Mouse (Mus musculus) ovary, adult 2 months (tissue): ENCODE data around the gene Btbd19. TPM values are rescaled to one million over a fixed set of nuclear protein-coding genes. Genes with fewer than 3 reads are reported as not detected.

Experiments
- polyA plus RNA-seq: library from polyadenylated mRNA; depleted of rRNA; stranded (reverse); fragments of >200 nt; gene quantifications from 2 replicates; pipeline ENCODE4 v1.2.3, GENCODE M21; 2012; rRNA removed

Gene Btbd19
- polyA plus RNA-seq: 19.4 and 24.1 TPM in 2 replicates

DNA sequence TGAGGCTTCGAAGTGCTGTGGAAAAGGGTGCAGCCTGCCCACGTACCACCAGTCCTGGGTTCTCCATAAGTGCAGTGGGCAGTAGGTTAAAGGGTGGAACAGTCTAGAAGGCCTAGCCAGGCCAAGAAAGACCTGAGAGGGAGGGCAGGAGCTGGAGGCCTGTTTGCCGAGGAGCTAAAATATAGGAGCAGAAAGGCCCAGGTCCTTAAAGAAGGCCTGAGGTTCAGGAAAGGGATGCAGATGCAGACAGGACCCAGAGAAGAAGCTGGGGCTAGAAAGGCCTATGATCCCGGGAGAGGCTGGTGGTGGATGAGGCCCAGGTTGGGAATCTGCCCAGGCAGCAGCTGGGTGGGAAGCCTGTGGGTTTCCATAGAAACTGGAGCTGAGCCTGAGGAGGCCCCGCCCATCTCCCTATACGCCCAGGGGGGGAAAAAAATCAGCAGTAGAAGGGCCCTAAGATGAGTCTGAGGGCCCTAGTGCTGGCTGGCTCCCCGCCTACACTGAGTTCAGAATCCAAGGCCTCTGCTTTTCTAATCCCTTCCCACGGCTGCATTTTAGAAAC, at the start of gene Btbd19:
Gene Btbd19, minus strand, starts transcription at position 378 of the 562 bp plus-strand sequence.

DNA sequence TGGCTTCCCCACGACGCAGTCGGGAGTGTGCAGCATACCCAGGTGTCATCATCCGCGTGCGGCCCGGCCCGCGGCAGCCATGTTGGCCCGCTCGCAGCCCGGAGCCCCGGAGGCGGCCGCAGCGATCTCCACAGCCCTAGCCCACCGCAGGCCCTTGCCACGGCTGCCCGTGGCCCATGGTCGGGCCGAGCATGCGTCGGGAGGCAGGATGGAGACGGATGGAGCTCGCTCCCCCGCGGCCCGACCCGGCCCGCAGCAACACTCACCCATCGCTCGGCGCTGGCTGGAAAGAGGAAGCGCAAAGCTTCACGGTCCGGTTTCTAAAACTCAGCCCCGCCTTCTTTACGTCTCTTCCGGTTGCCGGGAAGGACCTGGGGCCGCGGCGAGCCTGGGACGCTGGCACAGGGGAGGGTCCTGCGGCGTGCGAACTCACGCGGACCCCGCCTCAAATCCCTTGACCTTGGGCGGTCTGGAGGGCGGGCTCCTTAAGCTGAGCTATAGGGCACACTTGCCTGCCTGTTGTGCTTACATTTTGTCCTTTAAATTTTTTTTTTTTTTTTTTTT, 30.3 kb upstream of the Btbd19 start, which contains the start of gene Rps8:
Gene Rps8, minus strand, starts transcription at position 452 of the 564 bp plus-strand sequence.

DNA sequence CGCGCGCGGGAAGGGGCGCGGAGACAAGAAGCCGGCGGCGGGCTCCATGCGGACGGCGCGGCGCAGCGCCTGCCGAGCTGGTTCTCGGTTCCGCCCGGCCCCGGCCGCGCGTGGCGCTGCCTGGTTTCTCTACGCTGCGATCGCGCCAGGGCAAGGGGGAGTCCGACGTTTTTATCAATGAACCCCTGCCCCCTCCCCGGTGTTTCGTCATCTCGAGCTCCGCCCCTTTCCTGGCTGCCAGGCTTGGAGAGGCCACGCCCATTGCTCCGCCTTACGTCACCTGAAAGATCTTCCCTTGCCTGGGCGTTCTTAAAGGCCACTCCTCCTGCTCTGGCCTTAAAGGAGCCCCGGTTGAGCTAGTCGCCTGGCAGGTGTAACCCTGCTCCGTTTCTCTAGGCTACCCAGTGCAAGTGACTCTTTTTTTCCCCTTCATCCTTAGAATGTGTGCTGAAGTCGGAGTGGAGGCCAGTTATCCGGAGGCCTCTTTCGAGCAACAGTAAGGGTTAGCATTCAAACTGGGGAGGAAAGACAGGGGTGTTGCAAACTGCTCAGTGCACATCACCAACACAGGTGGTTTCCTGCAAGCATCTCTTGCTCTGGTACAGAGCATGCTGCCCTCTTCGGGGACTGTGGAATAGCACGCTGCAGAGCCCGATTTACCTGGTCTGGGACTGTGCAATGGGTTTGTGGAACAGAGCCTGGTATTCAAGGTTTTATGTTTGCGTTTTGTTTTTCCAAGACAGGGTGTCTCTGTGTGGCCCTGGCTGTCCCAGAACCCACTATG, 8.5 kb upstream of the Btbd19 start, which contains the start of gene Plk3:
Gene Plk3, minus strand, starts transcription at position 147 of the 784 bp plus-strand sequence.

DNA sequence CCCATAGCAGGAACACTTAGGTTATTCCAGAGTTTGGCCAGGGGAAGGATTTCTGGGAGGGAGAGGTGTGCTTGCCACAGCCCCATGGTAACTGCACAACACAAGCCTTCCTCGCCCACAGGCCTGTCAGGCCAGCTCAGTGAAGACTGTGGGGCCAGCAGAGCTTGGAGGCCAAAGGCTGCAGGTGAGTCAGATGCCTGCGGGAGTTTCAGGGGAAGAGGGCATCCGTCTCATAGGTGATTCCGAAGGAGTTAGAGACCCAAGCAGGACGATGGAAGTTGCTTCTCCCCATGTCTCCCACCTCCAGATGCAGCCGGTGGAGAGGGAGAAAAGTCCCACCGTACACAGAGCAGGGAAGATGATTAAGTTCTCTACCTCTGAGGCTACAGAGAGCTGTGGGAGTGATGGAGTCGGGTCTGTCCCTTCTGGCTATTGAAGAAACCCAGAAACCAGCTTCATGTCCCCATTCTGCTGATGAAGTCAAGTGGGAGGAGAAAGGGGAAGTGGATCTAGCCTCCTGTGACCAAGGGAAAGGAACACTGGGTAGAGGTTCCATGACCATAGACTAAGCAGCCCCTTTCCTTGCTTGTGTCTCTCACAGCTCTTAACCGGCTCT, 1.3 kb upstream of the Btbd19 start, which contains the start of gene Tctex1d4:
Gene Tctex1d4, plus strand, starts transcription at position 120 of the 616 bp plus-strand sequence.

DNA sequence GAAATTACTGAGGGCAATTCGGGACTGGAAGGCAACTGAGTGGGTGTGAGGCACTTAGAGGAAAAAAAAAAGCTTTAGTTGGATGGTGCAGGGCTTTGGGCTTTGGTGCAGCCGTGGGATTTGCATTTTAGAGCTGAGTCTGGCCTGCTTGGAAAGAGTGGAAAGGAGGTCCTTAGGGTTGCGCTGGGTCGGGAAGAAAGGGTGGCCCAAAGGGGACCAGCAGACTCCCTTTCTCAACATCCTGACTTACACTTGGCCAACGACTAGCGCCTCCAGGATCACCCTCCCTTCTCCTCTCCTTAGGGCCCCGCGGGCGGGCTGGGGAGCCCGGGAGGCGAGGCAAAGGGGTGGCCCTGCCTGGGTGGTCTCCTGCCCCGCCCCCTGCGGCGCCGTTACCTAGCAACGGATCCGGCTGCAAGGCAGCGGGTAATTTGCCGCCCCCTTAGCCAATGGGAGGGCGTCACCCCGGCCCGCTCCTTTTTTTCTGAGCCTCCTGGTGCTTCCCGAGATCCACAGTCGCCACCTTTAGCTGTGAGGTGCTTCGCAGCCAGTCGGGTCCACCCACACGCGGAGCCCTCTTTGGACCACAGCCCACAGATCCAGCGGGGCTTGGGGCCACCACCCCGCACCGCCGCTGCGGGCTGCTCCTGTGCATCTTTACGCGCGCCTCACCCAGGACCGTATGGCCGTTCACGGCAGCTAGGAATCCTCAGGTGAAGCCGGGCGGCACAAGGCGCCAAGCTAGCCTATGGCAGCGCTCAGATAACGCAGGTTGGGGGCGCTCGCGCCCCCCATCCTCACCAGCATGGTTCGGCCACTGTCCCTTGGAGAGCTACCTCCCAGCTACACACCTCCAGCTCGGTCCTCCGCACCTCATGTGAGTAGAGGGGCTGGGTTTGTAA, 29.7 kb downstream of the Btbd19 start, which contains the start of gene Ptch2:
Gene Ptch2, plus strand, starts transcription at position 525 of the 902 bp plus-strand sequence.

Other genes with a start within 250 kb of the Btbd19 start
- 2.9 and 4.0 TPM in 2 replicates for gene Zswim5, start 248.3 kb downstream of the Btbd19 start, polyA plus RNA-seq
- 62.9 and 91.3 TPM in 2 replicates for gene Urod, start 131.3 kb downstream of the Btbd19 start, polyA plus RNA-seq
- 59.8 and 70.1 TPM in 2 replicates for gene Hectd3, start 130.4 kb downstream of the Btbd19 start, polyA plus RNA-seq
- 5.8 and 7.4 TPM in 2 replicates for gene Eif2b3, start 106.3 kb downstream of the Btbd19 start, polyA plus RNA-seq
- gene Ptch2, start 29.6 kb downstream of the Btbd19 start, polyA plus RNA-seq: 28.6 and 28.9 TPM in 2 replicates
- gene Tctex1d4, start 1.1 kb upstream of the Btbd19 start, polyA plus RNA-seq: 68.6 and 81.5 TPM in 2 replicates
- gene Plk3, start 8.2 kb upstream of the Btbd19 start, polyA plus RNA-seq: 11.5 and 12.2 TPM in 2 replicates
- gene Rps8, start 30.5 kb upstream of the Btbd19 start, polyA plus RNA-seq: 658 and 734 TPM in 2 replicates
- 5.3 and 6.5 TPM in 2 replicates for gene Kif2c, start 56.9 kb upstream of the Btbd19 start, polyA plus RNA-seq
- gene Tmem53, start 126.2 kb upstream of the Btbd19 start, polyA plus RNA-seq: 46.6 and 59.0 TPM in 2 replicates
- gene Armh1, start 126.4 kb upstream of the Btbd19 start, polyA plus RNA-seq: 5.1 and 5.4 TPM in 2 replicates